Mouse (Mus musculus) erythroblast, embryonic 14.5 days (primary cell): ENCODE measurements around the gene Mcts2.

Experiments
- GATA1 ChIP-seq: IDR thresholded peaks from 2 replicates; pipeline ENCODE4 v1.6.1; 2012; ENCODE audit warnings: low read length, inconsistent platforms, mixed read lengths
- TAL1 ChIP-seq: IDR thresholded peaks from 3 replicates; pipeline ENCODE4 v1.6.1; 2012; ENCODE audit warnings: low read length, inconsistent platforms, mixed read lengths

GRCm38 (mm10) chr2:152653874-152654715 is 32.7 kb upstream of the Mcts2 start:
- TF ChIP-seq GATA1 (no peak), TAL1 (no peak)
